In genomic region chr2:70118376-70119264, GRCm38 (mm10) we compare ENCODE assay signal across 27 mouse cellular contexts.
A peak's percentile ranks its signal among the peaks of the same experiment; 100 is the strongest.
DNase-seq lines count a peak whose midpoint lies in the region; ATAC-seq lines count a peak whose summit lies in the region.
"Had no signal": no experiment of that assay in that cellular context is flagged by ENCODE, and none has a peak within 500 bp of the region (broad histone marks: within the 10 kb centered on the region; RNA-seq: fewer than 3 reads in every experiment).

No protein-coding gene starts in this region.

- intact Hi-C loops in heart, postnatal 10 days (cut with DNase I) = no loop called here

- WGBS in heart, embryonic 11.5 days (ENCODE audit: insufficient replicate concordance) = 34% methylated on average over 16 of the region's 16 CpGs

- H3K9ac ChIP-seq in heart, embryonic 11.5 days (ENCODE audit: low read depth, low read length) = no peak overlapping the region
- H3K9ac ChIP-seq: embryonic facial prominence, embryonic 12.5 days; forebrain, postnatal 0 days; kidney, embryonic 15.5 days; limb, embryonic 15.5 days; liver, embryonic 14.5 days; lung, embryonic 15.5 days had no signal

- no peak overlapping the region for H3K4me3 ChIP-seq in heart, embryonic 11.5 days (ENCODE audit: low read depth, low read length)
- H3K4me3 ChIP-seq: embryonic facial prominence, embryonic 12.5 days; gastrocnemius, adult 2 months; kidney, embryonic 15.5 days; left cerebral cortex, adult 2 months; limb, embryonic 15.5 days; lung, embryonic 15.5 days had no signal

- ATAC-seq in heart, embryonic 11.5 days (replicated peaks; ENCODE audit: insufficient number of reproducible peaks, low FRiP score, low TSS enrichment) = no peak
- no peak for ATAC-seq in megakaryocyte progenitor cell, adult 5-6 weeks (replicated peaks; ENCODE audit: poor library complexity)
- ATAC-seq: forebrain, postnatal 0 days; hindbrain, postnatal 0 days had no signal

- H3K27me3 ChIP-seq in heart, embryonic 11.5 days (ENCODE audit: control insufficient read depth, insufficient read depth, low read length) = no peaks in the 10 kb centered on the region
- H3K27me3 ChIP-seq: embryonic facial prominence, embryonic 12.5 days; limb, embryonic 15.5 days; lung, embryonic 15.5 days had no signal

- no peak overlapping the region for H3K27ac ChIP-seq in heart, embryonic 11.5 days (ENCODE audit: low read depth, low read length)
- H3K27ac ChIP-seq: embryonic facial prominence, embryonic 12.5 days; gastrocnemius, adult 2 months; hindbrain, postnatal 0 days; kidney, embryonic 15.5 days; left cerebral cortex, adult 2 months; limb, embryonic 15.5 days; liver, embryonic 14.5 days; lung, embryonic 15.5 days had no signal

- H3K9me3 ChIP-seq in heart, embryonic 11.5 days (replicated peaks; ENCODE audit: control insufficient read depth, low read length) = no peaks in the 10 kb centered on the region
- H3K9me3 ChIP-seq: embryonic facial prominence, embryonic 12.5 days; G1E; kidney, embryonic 15.5 days; limb, embryonic 15.5 days; lung, embryonic 15.5 days had no signal

- peak overlapping the region; percentile 34; the same call in 1 of the 2 replicates for H3K4me2 ChIP-seq in heart, embryonic 11.5 days
- H3K4me2 ChIP-seq: embryonic facial prominence, embryonic 12.5 days; kidney, embryonic 15.5 days; limb, embryonic 15.5 days; lung, embryonic 15.5 days had no signal

- no peaks in the 10 kb centered on the region for H3K4me1 ChIP-seq in heart, embryonic 11.5 days (ENCODE audit: control insufficient read depth, insufficient read depth, low read length)
- H3K4me1 ChIP-seq: embryonic facial prominence, embryonic 12.5 days; kidney, embryonic 15.5 days; limb, embryonic 15.5 days; lung, embryonic 15.5 days had no signal

- H3K36me3 ChIP-seq in heart, embryonic 11.5 days (ENCODE audit: control insufficient read depth, insufficient read depth, low read length) = no peaks in the 10 kb centered on the region
- H3K36me3 ChIP-seq: embryonic facial prominence, embryonic 12.5 days; G1E; kidney, embryonic 15.5 days; limb, embryonic 15.5 days; lung, embryonic 15.5 days had no signal

- no peak for DNase-seq in heart, postnatal 10 days
- DNase-seq in CD4-positive, CD25-positive, alpha-beta regulatory T cell, adult 2 months (ENCODE audit: low read depth, low spot score) = peak; percentile 24
- DNase-seq in NIH3T3 (ENCODE audit: low read depth) = peak; percentile 16
- DNase-seq in induced T-regulatory cell, adult 2 months (ENCODE audit: low read depth) = peak; percentile 59
- DNase-seq in kidney, postnatal 25 days = no peak
- no peak for DNase-seq in T-cell, adult 2 months (ENCODE audit: low spot score)
- DNase-seq: cerebellum, adult 11 months; cerebellum, postnatal 10 days; forebrain, postnatal 0 days; gastrocnemius, adult 2 months; heart, postnatal 14 days; kidney, adult 11 months; kidney, postnatal 4 days; left cerebral cortex, postnatal 4 days; lung, postnatal 36 days; right cerebral cortex, postnatal 14 days; spleen, adult 18-20 months had no signal

Comparison
In these comparisons a context has a peak if more than half of its experiments do, and no peak if none do; other contexts are left out.
1. DNase-seq: peak in CD4-positive, CD25-positive, alpha-beta regulatory T cell, adult 2 months (single experiment), NIH3T3 (single experiment) and induced T-regulatory cell, adult 2 months (single experiment); none in heart, postnatal 10 days (0 of 2), kidney, postnatal 25 days (0 of 2) and T-cell, adult 2 months (single experiment).